Mouse (Mus musculus) MEL (cell line): ENCODE results near the gene 9430097D07Rik. TPM values are rescaled to one million over a fixed set of nuclear protein-coding genes. Genes with fewer than 3 reads are reported as not detected.

Experiments used
- DNase-seq: peaks from one replicate; pipeline ENCODE4 v3.0.0; 2011; ENCODE audit warnings: low read depth, low spot score
- H3K27ac ChIP-seq: 2 replicates; pipeline ENCODE4 v1.5.1; 2012; ENCODE audit warnings: low read depth, mild to moderate bottlenecking, control low read depth, low read length, moderate library complexity; ENCODE audit not compliant: control insufficient read depth
- H3K27me3 ChIP-seq, 2 experiments: fragments of 150-350 bp in 1 of 2; sonication (generic) in 1 of 2; 2 replicates each; pipeline ENCODE4 v1.6.1; 2012; ENCODE audit warnings: low read length in 2 of 2, mild to moderate bottlenecking in 2 of 2, improper control_type of control experiment in 1 of 2, moderate library complexity in 1 of 2; ENCODE audit not compliant: insufficient read depth in 2 of 2, control insufficient read depth in 1 of 2
- H3K36me3 ChIP-seq, 2 experiments: 2 replicates each; pipeline ENCODE4 v1.6.1; 2012 to 2014; ENCODE audit warnings: low read length in 2 of 2, improper control_type of control experiment in 1 of 2, inconsistent platforms in 1 of 2, mild to moderate bottlenecking in 1 of 2; ENCODE audit not compliant: insufficient read depth in 2 of 2, control insufficient read depth in 1 of 2
- H3K4me1 ChIP-seq, 2 experiments: fragments of 150-350 bp in 1 of 2; sonication (generic) in 1 of 2; 2 replicates each; pipeline ENCODE4 v1.6.1; 2012; ENCODE audit warnings: low read length in 2 of 2, improper control_type of control experiment in 1 of 2, mild to moderate bottlenecking in 1 of 2; ENCODE audit not compliant: insufficient read depth in 2 of 2, control insufficient read depth in 1 of 2
- H3K4me3 ChIP-seq, 2 experiments: fragments of 150-350 bp in 1 of 2; sonication (generic) in 1 of 2; 2 replicates each; pipeline ENCODE4 v1.5.1; 2012; ENCODE audit warnings: low read depth in 2 of 2, low read length in 2 of 2, mild to moderate bottlenecking in 2 of 2, moderate library complexity in 2 of 2, control low read depth in 1 of 2, improper control_type of control experiment in 1 of 2; ENCODE audit not compliant: control insufficient read depth in 1 of 2, insufficient read depth in 1 of 2
- H3K79me2 ChIP-seq: 2 replicates; pipeline ENCODE4 v1.6.1; 2012; ENCODE audit warnings: mild to moderate bottlenecking, low read length, moderate library complexity; ENCODE audit not compliant: control insufficient read depth, poor library complexity, insufficient read depth
- H3K9ac ChIP-seq: 2 replicates; pipeline ENCODE4 v1.6.1; 2012; ENCODE audit warnings: low read depth, mild to moderate bottlenecking, control low read depth, low read length, moderate library complexity; ENCODE audit not compliant: control insufficient read depth, poor library complexity, severe bottlenecking
- H3K9me3 ChIP-seq: fragments of 150-350 bp; sonication (generic); replicated peaks from 2 replicates; pipeline ENCODE4 v1.6.1; 2012; ENCODE audit warnings: mild to moderate bottlenecking, low read length, improper control_type of control experiment, moderate library complexity; ENCODE audit not compliant: insufficient read depth
- BHLHE40 ChIP-seq: IDR thresholded peaks from 2 replicates; pipeline ENCODE4 v1.6.1; 2012; ENCODE audit warnings: low read depth, mild to moderate bottlenecking, inconsistent platforms, low read length, improper control_type of control experiment, borderline replicate concordance
- CTCF ChIP-seq, 3 experiments: IDR thresholded peaks in 2 of 3; conservative IDR thresholded peaks in 1 of 3; 2 replicates each; pipeline ENCODE4 v1.5.1; 2011 to 2012; ENCODE audit warnings: low read length in 3 of 3, low read depth in 2 of 3, mild to moderate bottlenecking in 2 of 3, improper control_type of control experiment in 1 of 3, inconsistent platforms in 1 of 3, mixed read lengths in 1 of 3, moderate library complexity in 1 of 3; ENCODE audit not compliant: control insufficient read depth in 1 of 3, insufficient read depth in 1 of 3, poor library complexity in 1 of 3, severe bottlenecking in 1 of 3
- ELF1 ChIP-seq: IDR thresholded peaks from 2 replicates; pipeline ENCODE4 v1.6.1; 2014; ENCODE audit warnings: low read depth, mild to moderate bottlenecking, inconsistent platforms, low read length, improper control_type of control experiment, moderate library complexity
- EP300 ChIP-seq, 2 experiments: IDR thresholded peaks; 2 replicates each; pipeline ENCODE4 v1.6.1; 2011; ENCODE audit warnings: improper control_type of control experiment in 2 of 2, low read length in 2 of 2, low read depth in 1 of 2, mild to moderate bottlenecking in 1 of 2
- ETS1 ChIP-seq: IDR thresholded peaks from 2 replicates; pipeline ENCODE4 v1.6.1; 2012; ENCODE audit warnings: low read depth, mild to moderate bottlenecking, inconsistent platforms, low read length, improper control_type of control experiment, moderate library complexity
- GATA1 ChIP-seq: IDR thresholded peaks from 2 replicates; pipeline ENCODE4 v1.6.1; 2011; ENCODE audit warnings: low read depth, low read length, improper control_type of control experiment
- MAFK ChIP-seq: IDR thresholded peaks from 2 replicates; pipeline ENCODE4 v1.6.1; 2011; ENCODE audit warnings: low read depth, mild to moderate bottlenecking, low read length, improper control_type of control experiment, borderline replicate concordance
- MAX ChIP-seq: IDR thresholded peaks from 2 replicates; pipeline ENCODE4 v1.6.1; 2011; ENCODE audit warnings: low read length, improper control_type of control experiment
- MAZ ChIP-seq: IDR thresholded peaks from 2 replicates; pipeline ENCODE4 v1.6.1; 2012; ENCODE audit warnings: low read depth, mild to moderate bottlenecking, inconsistent platforms, low read length, improper control_type of control experiment
- MYB ChIP-seq: IDR thresholded peaks from 2 replicates; pipeline ENCODE4 v1.6.1; 2011; ENCODE audit warnings: mild to moderate bottlenecking, low read depth, low read length, improper control_type of control experiment
- MYC ChIP-seq: IDR thresholded peaks from 2 replicates; pipeline ENCODE4 v1.6.1; 2011; ENCODE audit warnings: low read depth, mild to moderate bottlenecking, low read length, improper control_type of control experiment, moderate library complexity
- NELFE ChIP-seq: IDR thresholded peaks from 2 replicates; pipeline ENCODE4 v1.6.1; 2011; ENCODE audit warnings: low read depth, low read length, improper control_type of control experiment
- POLR2A ChIP-seq, 2 experiments: IDR thresholded peaks; 2 replicates each; pipeline ENCODE4 v1.6.1; 2011 to 2012; ENCODE audit warnings: low read length in 2 of 2, mild to moderate bottlenecking in 2 of 2, control low read depth in 1 of 2, improper control_type of control experiment in 1 of 2, low read depth in 1 of 2, moderate library complexity in 1 of 2; ENCODE audit not compliant: control insufficient read depth in 1 of 2, insufficient read depth in 1 of 2, poor library complexity in 1 of 2
- POLR2AphosphoS2 ChIP-seq: IDR thresholded peaks from 2 replicates; pipeline ENCODE4 v1.6.1; 2011; ENCODE audit warnings: low read length, improper control_type of control experiment
- POLR2AphosphoS5 ChIP-seq: IDR thresholded peaks from 2 replicates; pipeline ENCODE4 v1.6.1; 2012; ENCODE audit warnings: low read depth, borderline replicate concordance, mild to moderate bottlenecking, inconsistent platforms, low read length, moderate library complexity, mixed read lengths
- RAD21 ChIP-seq: IDR thresholded peaks from 2 replicates; pipeline ENCODE4 v1.6.1; 2011; ENCODE audit warnings: mild to moderate bottlenecking, low read depth, low read length, improper control_type of control experiment
- SIN3A ChIP-seq: IDR thresholded peaks from 2 replicates; pipeline ENCODE4 v1.6.1; 2012; ENCODE audit warnings: low read length, improper control_type of control experiment, inconsistent platforms
- SMC3 ChIP-seq: IDR thresholded peaks from 2 replicates; pipeline ENCODE4 v1.6.1; 2011; ENCODE audit warnings: low read depth, low read length, improper control_type of control experiment
- TAL1 ChIP-seq: IDR thresholded peaks from 2 replicates; pipeline ENCODE4 v1.6.1; 2012; ENCODE audit warnings: mild to moderate bottlenecking, inconsistent platforms, low read length, moderate library complexity, mixed read lengths
- TCF12 ChIP-seq: IDR thresholded peaks from 2 replicates; pipeline ENCODE4 v1.6.1; 2014; ENCODE audit warnings: low read depth, mild to moderate bottlenecking, inconsistent platforms, low read length, improper control_type of control experiment, moderate library complexity
- UBTF ChIP-seq: IDR thresholded peaks from 2 replicates; pipeline ENCODE4 v1.6.1; 2012; ENCODE audit warnings: low read depth, mild to moderate bottlenecking, inconsistent platforms, low read length, improper control_type of control experiment, moderate library complexity, borderline replicate concordance; ENCODE audit not compliant: insufficient read depth
- ZC3H11A ChIP-seq: IDR thresholded peaks from 2 replicates; pipeline ENCODE4 v1.6.1; 2012; ENCODE audit warnings: low read depth, mild to moderate bottlenecking, inconsistent platforms, low read length, improper control_type of control experiment
- ZKSCAN1 ChIP-seq: IDR thresholded peaks from 2 replicates; pipeline ENCODE4 v1.6.1; 2012; ENCODE audit warnings: low read depth, mild to moderate bottlenecking, inconsistent platforms, low read length, improper control_type of control experiment, moderate library complexity
- polyA plus RNA-seq, 2 experiments: library from polyadenylated mRNA; stranded (reverse) in 1 of 2; unstranded in 1 of 2; fragments of >175 nt in 1 of 2; fragments of >200 nt in 1 of 2; gene quantifications; 2 replicates each; pipeline versions ENCODE4 v1.2.1 to v1.2.4; 2012; ENCODE audit warnings: low replicate concordance in 2 of 2, low read depth in 1 of 2; ENCODE audit not compliant: insufficient read length in 2 of 2, insufficient read depth in 1 of 2, missing spikeins in 1 of 2
- total RNA-seq: library from RNA; depleted of rRNA; stranded (reverse); fragments of 300-350 nt; gene quantifications from 2 replicates; pipeline ENCODE4 v1.2.3, GENCODE M21; 2012

Gene 9430097D07Rik
- total and polyA plus RNA-seq, 3 experiments = 0.11 to 0.12 TPM; not detected in 1

DNA sequence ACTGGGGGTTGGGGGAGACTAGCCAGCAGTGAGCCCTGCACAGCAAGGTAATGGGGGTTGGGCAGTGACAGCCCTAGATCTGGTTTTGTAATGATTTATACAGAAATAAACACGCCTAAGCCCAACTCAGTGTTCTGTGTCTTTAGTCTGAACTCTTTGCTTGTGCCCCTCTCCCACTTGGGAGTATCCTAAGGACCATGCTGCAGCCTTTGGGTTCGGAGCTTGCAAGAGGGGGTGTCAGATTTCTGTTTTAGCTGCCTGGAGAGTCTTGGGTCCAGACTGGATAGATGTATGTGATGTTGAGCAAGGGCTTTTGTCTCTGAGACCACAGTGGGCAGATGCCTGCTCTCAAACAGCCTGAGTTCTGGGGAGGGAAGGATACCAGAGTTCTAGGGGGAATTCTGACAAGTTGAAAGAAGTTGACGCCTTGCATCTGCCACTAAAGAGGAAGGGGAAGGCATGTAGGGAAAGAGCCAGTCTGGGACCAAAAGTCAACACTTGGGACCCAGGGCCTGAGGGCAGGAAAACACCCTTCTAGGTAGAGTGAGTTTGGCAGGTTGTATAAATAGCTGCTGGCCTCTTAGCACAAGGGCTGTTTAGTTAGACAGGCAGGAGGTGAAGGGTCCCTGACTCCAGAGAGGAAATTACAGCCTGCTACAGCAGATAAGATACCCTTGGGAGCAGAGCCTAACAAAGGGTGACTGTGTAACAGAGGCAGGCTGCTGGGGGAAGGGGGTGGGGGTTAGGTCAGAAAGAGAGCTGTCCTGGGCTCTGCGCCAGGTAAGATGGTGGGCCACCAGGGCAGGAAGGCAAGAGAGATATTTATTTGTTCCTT lies 45.4 kb upstream of the 9430097D07Rik start:
- Histone ChIP-seq H3K27ac (peak overlapping the region; percentile 69), H3K4me3 (no peak overlapping the region), H3K79me2 (no peaks in the 10 kb centered on the region), H3K36me3 (peaks cover 0 to 11% of the 10 kb centered on the region in 2 experiments; a peak in 2 of 4 replicates), H3K27me3 (no peaks in the 10 kb centered on the region), H3K4me1 (peaks cover 2 to 17% of the 10 kb centered on the region in 2 experiments; a peak in 3 of 4 replicates), H3K9ac (peak overlapping the region; percentile 29; the same call in 1 of the 2 replicates), H3K9me3 (no peaks in the 10 kb centered on the region)
- DNase-seq = peak; percentile 88
- TF ChIP-seq TAL1 (peak; percentile 75), ZKSCAN1 (no peak), ETS1 (peak; percentile 55), SMC3 (no peak), GATA1 (peak; percentile 72), BHLHE40 (peak; percentile 55; the same call in 1 of the 2 replicates), NELFE (no peak), ZC3H11A (no peak), TCF12 (peak; percentile 53; the same call in 1 of the 2 replicates), SIN3A (peak; percentile 41; the same call in 1 of the 2 replicates), EP300 (IDR thresholded peaks at IDR 0.05; ENCODE audit: low read depth in 1 of 2, low read length in 2 of 2) (peak in 1 of 2 experiments; percentile 63; a peak in 3 of 4 replicates), MAZ (peak; percentile 62; the same call in 1 of the 2 replicates), MAX (no peak), MYC (no peak)

DNA sequence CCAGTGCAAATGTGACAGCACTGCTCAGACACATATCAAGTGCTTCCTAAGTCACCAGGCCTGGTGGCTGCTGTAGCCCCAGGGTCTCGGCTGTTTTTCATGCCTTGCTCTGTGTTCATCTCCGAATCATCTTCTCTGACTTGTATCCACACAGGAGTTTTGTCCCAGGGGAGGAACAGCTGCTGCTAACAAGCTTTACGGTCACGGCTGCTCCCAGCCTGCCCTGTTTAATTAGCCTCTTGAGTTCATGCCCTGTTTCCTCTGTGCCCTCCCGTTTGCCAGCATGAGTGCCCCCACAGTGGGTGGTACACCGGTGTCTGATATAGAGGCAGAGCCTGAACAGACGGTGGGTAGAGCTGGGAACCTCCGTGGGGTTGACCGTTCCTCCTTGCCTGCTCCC lies 42.6 kb upstream of the 9430097D07Rik start:
- Histone ChIP-seq H3K27me3 (no peaks in the 10 kb centered on the region), H3K4me3 (no peak overlapping the region), H3K9me3 (no peaks in the 10 kb centered on the region), H3K9ac (no peak overlapping the region), H3K4me1 (peaks cover 2 to 17% of the 10 kb centered on the region in 2 experiments; a peak in 3 of 4 replicates), H3K27ac (no peak overlapping the region), H3K79me2 (no peaks in the 10 kb centered on the region), H3K36me3 (peaks cover 1 to 11% of the 10 kb centered on the region in 2 experiments; a peak in 2 of 4 replicates)
- no peak for TF ChIP-seq UBTF
- no peak for TF ChIP-seq GATA1
- TF ChIP-seq CTCF (IDR thresholded peaks at IDR 0.05 in 2 of 3, conservative IDR thresholded peaks at IDR 0.05 in 1 of 3; ENCODE audit: control insufficient read depth in 1 of 3, insufficient read depth in 1 of 3, low read depth in 2 of 3, low read length in 3 of 3, poor library complexity in 1 of 3, severe bottlenecking in 1 of 3) = no peak
- TF ChIP-seq POLR2A (IDR thresholded peaks at IDR 0.05; ENCODE audit: control insufficient read depth in 1 of 2, insufficient read depth in 1 of 2, low read depth in 1 of 2, low read length in 2 of 2, poor library complexity in 1 of 2) = no peak
- no peak for TF ChIP-seq POLR2AphosphoS5
- TF ChIP-seq POLR2AphosphoS2 = no peak
- no peak for TF ChIP-seq ELF1
- no peak for TF ChIP-seq MAFK
- no peak for TF ChIP-seq ETS1
- no peak for TF ChIP-seq MAZ
- no peak for TF ChIP-seq SIN3A
- TF ChIP-seq RAD21 = no peak
- no peak for TF ChIP-seq NELFE
- no peak for TF ChIP-seq MYB
- DNase-seq = no peak
